Mouse (Mus musculus) embryonic facial prominence, embryonic 15.5 days (tissue): ENCODE measurements around the gene Bhmt2. TPM values are rescaled to one million over a fixed set of nuclear protein-coding genes. Genes with fewer than 3 reads are reported as not detected.

ENCODE experiments used
- ATAC-seq: fragments of 200-750 bp; cut with Nextera tagmentation; 2 replicates; pipeline ENCODE4 v1.8.0; 2017; ENCODE audit warnings: low read depth, moderate TSS enrichment; ENCODE audit not compliant: insufficient number of reproducible peaks, low FRiP score, low TSS enrichment
- H3K27ac ChIP-seq: fragments of 300-500 bp; sonication (generic); replicated peaks from 2 replicates; pipeline ENCODE4 v1.5.1; 2015; ENCODE audit warnings: mild to moderate bottlenecking, inconsistent platforms
- H3K27me3 ChIP-seq: fragments of 300-500 bp; sonication (generic); 2 replicates; pipeline ENCODE4 v1.6.1; 2015; ENCODE audit warnings: inconsistent platforms
- H3K36me3 ChIP-seq: fragments of 300-500 bp; sonication (generic); 2 replicates; pipeline ENCODE4 v1.6.1; 2015; ENCODE audit warnings: mild to moderate bottlenecking, inconsistent platforms
- H3K4me1 ChIP-seq: fragments of 300-500 bp; sonication (generic); 2 replicates; pipeline ENCODE4 v1.6.1; 2015; ENCODE audit warnings: inconsistent platforms
- H3K4me2 ChIP-seq: fragments of 300-500 bp; sonication (generic); replicated peaks from 2 replicates; pipeline ENCODE4 v1.6.1; 2015; ENCODE audit warnings: mild to moderate bottlenecking, inconsistent platforms
- H3K4me3 ChIP-seq: fragments of 300-500 bp; sonication (generic); replicated peaks from 2 replicates; pipeline ENCODE4 v1.5.1; 2015; ENCODE audit warnings: mild to moderate bottlenecking, inconsistent platforms
- H3K9ac ChIP-seq: fragments of 300-500 bp; sonication (generic); 2 replicates; pipeline ENCODE4 v1.6.1; 2015; ENCODE audit warnings: inconsistent platforms
- H3K9me3 ChIP-seq: fragments of 300-500 bp; sonication (generic); replicated peaks from 2 replicates; pipeline ENCODE4 v1.6.1; 2016; ENCODE audit warnings: inconsistent platforms
- WGBS: fragments of 180-500 bp; shearing (Covaris S2); methylation state at CpG from one replicate; pipeline ENCODE4 v1.1.7; 2015; 5-methylcytosine and 5-hydroxymethylcytosine counted together
- polyA plus RNA-seq: library from polyadenylated mRNA; unstranded; fragments of >200 nt; fragmentation: Nextera tagmentation; extraction: Ambion mirVana; gene quantifications from 2 replicates; pipeline ENCODE4 v1.2.1, GENCODE M21; 2015

Bhmt2 gene
- polyA plus RNA-seq, 1 experiment from 2014 or later: not detected

- ATAC-seq: no peak
Measured at GRCm38 (mm10) chr13:93690821-93691220, 16.7 kb upstream of the Bhmt2 start.

GRCm38 (mm10) chr13:93689566-93689965 lies 15.5 kb upstream of the Bhmt2 start:
- WGBS: 95% methylated on average over 3 of the region's 3 CpGs
- no peak for ATAC-seq
- H3K9me3 ChIP-seq: no peaks in the 10 kb centered on the region
- no peak overlapping the region for H3K4me3 ChIP-seq
- no peak overlapping the region for H3K9ac ChIP-seq
- H3K36me3 ChIP-seq: no peaks in the 10 kb centered on the region
- H3K4me1 ChIP-seq: no peaks in the 10 kb centered on the region
- H3K4me2 ChIP-seq: no peak overlapping the region
- H3K27ac ChIP-seq: no peak overlapping the region
- no peaks in the 10 kb centered on the region for H3K27me3 ChIP-seq

More at GRCm38 (mm10) chr13:93690821-93691220, 16.7 kb upstream of the Bhmt2 start:
- 89% methylated on average over 1 of the region's 1 CpGs for WGBS
- H3K4me1 ChIP-seq: no peaks in the 10 kb centered on the region
- H3K4me2 ChIP-seq: no peak overlapping the region
- no peak overlapping the region for H3K9ac ChIP-seq
- no peaks in the 10 kb centered on the region for H3K27me3 ChIP-seq
- no peak overlapping the region for H3K4me3 ChIP-seq
- no peaks in the 10 kb centered on the region for H3K9me3 ChIP-seq
- no peak overlapping the region for H3K27ac ChIP-seq
- no peaks in the 10 kb centered on the region for H3K36me3 ChIP-seq

- no peaks in the 10 kb centered on the region for H3K9me3 ChIP-seq
- no peak overlapping the region for H3K4me2 ChIP-seq
- H3K27ac ChIP-seq: no peak overlapping the region
- no peaks in the 10 kb centered on the region for H3K27me3 ChIP-seq
- no peak overlapping the region for H3K9ac ChIP-seq
- no peak overlapping the region for H3K4me3 ChIP-seq
- no peaks in the 10 kb centered on the region for H3K4me1 ChIP-seq
- WGBS: 13% methylated on average over 5 of the region's 5 CpGs
- no peaks in the 10 kb centered on the region for H3K36me3 ChIP-seq
- no peak for ATAC-seq
Measured at GRCm38 (mm10) chr13:93687321-93687720, 13.2 kb upstream of the Bhmt2 start.

GRCm38 (mm10) chr13:93685226-93685625 lies 11.1 kb upstream of the Bhmt2 start:
- Histone ChIP-seq H3K27ac (no peak overlapping the region), H3K4me3 (no peak overlapping the region), H3K9me3 (no peaks in the 10 kb centered on the region), H3K36me3 (no peaks in the 10 kb centered on the region), H3K4me2 (no peak overlapping the region), H3K9ac (no peak overlapping the region), H3K27me3 (no peaks in the 10 kb centered on the region), H3K4me1 (no peaks in the 10 kb centered on the region)
- ATAC-seq: no peak
- 68% methylated on average over 4 of the region's 4 CpGs for WGBS

- Histone ChIP-seq H3K9me3 (no peaks in the 10 kb centered on the region), H3K4me2 (no peak overlapping the region), H3K27ac (no peak overlapping the region), H3K36me3 (no peaks in the 10 kb centered on the region), H3K9ac (no peak overlapping the region), H3K4me1 (no peaks in the 10 kb centered on the region), H3K27me3 (no peaks in the 10 kb centered on the region), H3K4me3 (no peak overlapping the region)
- ATAC-seq: no peak
Measured at GRCm38 (mm10) chr13:93683336-93683735, 9.2 kb upstream of the Bhmt2 start.

GRCm38 (mm10) chr13:93676864-93677263 lies 2.8 kb upstream of the Bhmt2 start:
- ATAC-seq: no peak
- no peaks in the 10 kb centered on the region for H3K9me3 ChIP-seq
- H3K9ac ChIP-seq: no peak overlapping the region
- H3K4me2 ChIP-seq: no peak overlapping the region
- H3K4me3 ChIP-seq: no peak overlapping the region
- H3K27me3 ChIP-seq: peaks cover 10% of the 10 kb centered on the region
- no peaks in the 10 kb centered on the region for H3K36me3 ChIP-seq
- no peak overlapping the region for H3K27ac ChIP-seq
- 0 out of 2 replicates have a peak, but pooled peaks cover 5% of the 10 kb centered on the region for H3K4me1 ChIP-seq
- WGBS: 73% methylated on average over 9 of the region's 9 CpGs

- H3K9me3 ChIP-seq: no peaks in the 10 kb centered on the region
- H3K4me3 ChIP-seq: no peak overlapping the region
- no peak overlapping the region for H3K4me2 ChIP-seq
- no peak overlapping the region for H3K9ac ChIP-seq
- no peaks in the 10 kb centered on the region for H3K36me3 ChIP-seq
- peaks cover 10% of the 10 kb centered on the region for H3K27me3 ChIP-seq
- 69% methylated on average over 2 of the region's 2 CpGs for WGBS
- no peak for ATAC-seq
- H3K4me1 ChIP-seq: 0 out of 2 replicates have a peak, but pooled peaks cover 5% of the 10 kb centered on the region
- no peak overlapping the region for H3K27ac ChIP-seq
Measured at GRCm38 (mm10) chr13:93673296-93673695, 806 bp downstream of the Bhmt2 start.

- Histone ChIP-seq H3K4me1 (0 out of 2 replicates have a peak, but pooled peaks cover 5% of the 10 kb centered on the region), H3K27ac (no peak overlapping the region), H3K4me2 (no peak overlapping the region), H3K4me3 (no peak overlapping the region), H3K36me3 (no peaks in the 10 kb centered on the region), H3K27me3 (peaks cover 10% of the 10 kb centered on the region), H3K9ac (no peak overlapping the region), H3K9me3 (no peaks in the 10 kb centered on the region)
- WGBS: 90% methylated on average over 4 of the region's 4 CpGs
- no peak for ATAC-seq
Measured at GRCm38 (mm10) chr13:93672371-93672770, 1.7 kb downstream of the Bhmt2 start.

GRCm38 (mm10) chr13:93667586-93667985 lies 6.5 kb downstream of the Bhmt2 start:
- no peak overlapping the region for H3K4me2 ChIP-seq
- H3K9ac ChIP-seq: no peak overlapping the region
- no peaks in the 10 kb centered on the region for H3K9me3 ChIP-seq
- H3K27me3 ChIP-seq: no peaks in the 10 kb centered on the region
- no peaks in the 10 kb centered on the region for H3K36me3 ChIP-seq
- no peak for ATAC-seq
- H3K27ac ChIP-seq: no peak overlapping the region
- H3K4me3 ChIP-seq: no peak overlapping the region
- 78% methylated on average over 4 of the region's 4 CpGs for WGBS
- no peaks in the 10 kb centered on the region for H3K4me1 ChIP-seq

- 85% methylated on average over 5 of the region's 5 CpGs for WGBS
- no peak overlapping the region for H3K4me2 ChIP-seq
Measured at GRCm38 (mm10) chr13:93657941-93658340, 16.2 kb downstream of the Bhmt2 start.

GRCm38 (mm10) chr13:93653382-93653781 lies 20.7 kb downstream of the Bhmt2 start:
- H3K9me3 ChIP-seq: no peaks in the 10 kb centered on the region
- no peaks in the 10 kb centered on the region for H3K4me1 ChIP-seq
- no peak overlapping the region for H3K9ac ChIP-seq
- H3K27ac ChIP-seq: no peak overlapping the region
- no peaks in the 10 kb centered on the region for H3K36me3 ChIP-seq
- 83% methylated on average over 6 of the region's 6 CpGs for WGBS
- no peak for ATAC-seq
- no peak overlapping the region for H3K4me2 ChIP-seq
- no peak overlapping the region for H3K4me3 ChIP-seq
- no peaks in the 10 kb centered on the region for H3K27me3 ChIP-seq

More at GRCm38 (mm10) chr13:93657941-93658340, 16.2 kb downstream of the Bhmt2 start:
- Histone ChIP-seq H3K36me3 (no peaks in the 10 kb centered on the region), H3K4me3 (no peak overlapping the region), H3K27ac (no peak overlapping the region), H3K4me1 (no peaks in the 10 kb centered on the region), H3K9me3 (no peaks in the 10 kb centered on the region), H3K27me3 (no peaks in the 10 kb centered on the region), H3K9ac (no peak overlapping the region)
- no peak for ATAC-seq

- H3K36me3 ChIP-seq: no peaks in the 10 kb centered on the region
- no peaks in the 10 kb centered on the region for H3K9me3 ChIP-seq
- H3K27me3 ChIP-seq: no peaks in the 10 kb centered on the region
- no peak overlapping the region for H3K27ac ChIP-seq
- H3K4me2 ChIP-seq: no peak overlapping the region
- no peak overlapping the region for H3K9ac ChIP-seq
- no peak overlapping the region for H3K4me3 ChIP-seq
- ATAC-seq: no peak
- H3K4me1 ChIP-seq: no peaks in the 10 kb centered on the region
- WGBS: 84% methylated on average over 7 of the region's 7 CpGs
Measured at GRCm38 (mm10) chr13:93648387-93649130, 25.5 kb downstream of the Bhmt2 start.
